Mouse (Mus musculus): ENCODE results near the gene Sost. TPM values are rescaled to one million over a fixed set of nuclear protein-coding genes. Genes with fewer than 3 reads are reported as not detected.

The Sost gene
- 0.41 and 0.43 TPM in 2 replicates for polyA plus RNA-seq (2014; fragmentation: Nextera tagmentation; extraction: Ambion mirVana)

DNA sequence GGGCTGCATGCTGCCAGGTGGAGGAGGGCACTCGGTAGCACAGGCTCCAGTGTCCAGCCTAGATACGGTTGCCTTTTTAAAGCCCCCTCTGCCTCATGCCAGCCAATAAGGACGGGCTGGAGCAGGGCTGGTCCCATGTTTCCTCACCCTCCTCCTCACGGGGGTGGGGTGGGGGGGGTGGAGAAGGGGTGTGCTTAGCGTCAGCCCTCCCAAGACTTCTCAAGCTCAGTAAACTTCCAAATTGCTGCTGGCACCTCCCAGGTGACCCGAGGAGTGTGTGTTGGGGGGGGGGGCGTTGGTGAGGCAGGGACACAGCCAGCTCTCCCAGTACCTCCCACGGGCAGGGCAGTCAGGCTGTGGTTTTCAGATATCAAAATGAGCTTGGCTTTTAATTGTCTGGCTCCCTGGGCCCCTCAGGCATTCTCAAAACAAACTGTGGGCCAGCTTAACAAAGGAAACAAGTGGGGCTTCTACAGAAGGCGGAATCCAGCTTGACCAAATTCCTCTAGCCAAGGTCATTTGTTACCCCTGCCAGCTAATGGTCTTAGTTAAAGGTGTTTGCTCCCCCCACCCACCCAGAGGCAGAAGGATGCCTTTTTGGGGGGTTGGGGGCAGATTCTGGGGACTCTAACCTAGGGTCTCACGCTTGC lies at the start of gene Sost:
Sost (minus strand) TSS at position 51 of the 650 bp plus-strand sequence.
- Histone ChIP-seq H3K27ac (replicated peaks; ENCODE audit: low read depth, low read length) (no peak within 1 kb of the TSS), H3K36me3 (ENCODE audit: control insufficient read depth, insufficient read depth, low read length) (no peaks in the 10 kb centered on the region), H3K27me3 (ENCODE audit: control insufficient read depth, insufficient read depth, low read length) (peaks cover 42% of the 10 kb centered on the region), H3K4me3 (ENCODE audit: low read depth, low read length) (peak within 1 kb of the TSS; percentile 3; the same call in 1 of the 2 replicates), H3K4me2 (ENCODE audit: low read depth, severe bottlenecking) (no peak within 1 kb of the TSS; the same call in 1 of the 2 replicates), H3K9me3 (ENCODE audit: control insufficient read depth, low read length) (no peaks in the 10 kb centered on the region), H3K4me1 (ENCODE audit: control insufficient read depth, insufficient read depth, low read length) (peaks cover 20% of the 10 kb centered on the region), H3K9ac (ENCODE audit: low read length) (no peak within 1 kb of the TSS)
- 19% methylated on average over 10 of the region's 10 CpGs for WGBS
- no peak for ATAC-seq (ENCODE audit: insufficient number of reproducible peaks, low FRiP score, low TSS enrichment, low read depth)
- DNase-seq (ENCODE audit: low spot score): no peak

DNA sequence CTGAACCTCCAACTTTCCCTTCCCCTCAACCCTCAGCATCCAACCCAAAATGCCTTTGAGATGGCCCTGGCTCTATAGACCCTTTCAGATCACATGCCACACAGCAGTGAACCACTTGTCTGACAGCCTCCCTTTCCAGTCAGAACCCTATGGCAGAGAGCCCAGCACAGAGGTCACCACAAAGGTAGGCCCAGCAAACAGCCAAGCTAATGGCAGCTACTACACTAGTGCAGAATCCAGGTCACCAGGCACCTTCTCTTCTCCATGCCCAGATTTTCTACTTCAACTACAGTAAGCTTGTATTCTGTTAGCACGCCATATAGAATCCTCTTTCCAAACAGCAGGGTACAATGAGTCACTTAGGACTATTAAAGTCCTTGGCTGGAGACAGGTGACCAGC lies 49.3 kb upstream of the Sost start:
- DNase-seq (ENCODE audit: low spot score) (no peak), ATAC-seq (ENCODE audit: insufficient number of reproducible peaks, low FRiP score, low TSS enrichment, low read depth) (no peak)
- Histone ChIP-seq H3K4me1 (ENCODE audit: control insufficient read depth, insufficient read depth, low read length) (no peaks in the 10 kb centered on the region), H3K27me3 (ENCODE audit: control insufficient read depth, insufficient read depth, low read length) (no peaks in the 10 kb centered on the region), H3K36me3 (ENCODE audit: control insufficient read depth, insufficient read depth, low read length) (peaks cover 2% of the 10 kb centered on the region; the same call in 1 of the 2 replicates), H3K27ac (replicated peaks; ENCODE audit: low read depth, low read length) (no peak overlapping the region), H3K4me3 (ENCODE audit: low read depth, low read length) (no peak overlapping the region), H3K9ac (ENCODE audit: low read length) (no peak overlapping the region), H3K9me3 (ENCODE audit: control insufficient read depth, low read length) (no peaks in the 10 kb centered on the region), H3K4me2 (ENCODE audit: low read depth, severe bottlenecking) (no peak overlapping the region)
- 82% methylated on average over 1 of the region's 1 CpGs for WGBS

DNA sequence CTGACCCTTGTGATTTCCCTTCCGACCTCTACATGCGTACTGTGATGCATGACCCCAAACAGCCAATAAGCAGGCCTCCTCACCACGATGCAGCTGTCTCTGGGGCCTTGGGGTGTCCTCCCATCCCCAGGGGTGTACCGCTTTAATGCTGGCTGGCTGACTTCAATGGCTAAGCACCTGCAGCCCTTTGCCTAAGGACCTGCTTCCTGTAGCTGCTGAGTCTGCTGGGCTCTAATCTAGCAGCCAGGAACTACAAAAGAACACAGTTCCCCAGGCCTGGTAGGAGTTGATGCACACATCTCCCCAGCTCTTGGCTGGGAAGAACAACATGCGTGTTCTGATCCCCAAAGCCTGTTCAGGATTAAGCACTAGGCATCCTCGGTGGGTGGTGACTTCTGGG lies 48.7 kb upstream of the Sost start:
- Histone ChIP-seq H3K9ac (ENCODE audit: low read length) (no peak overlapping the region), H3K27me3 (ENCODE audit: control insufficient read depth, insufficient read depth, low read length) (no peaks in the 10 kb centered on the region), H3K4me1 (ENCODE audit: control insufficient read depth, insufficient read depth, low read length) (peaks cover 2% of the 10 kb centered on the region), H3K4me2 (ENCODE audit: low read depth, severe bottlenecking) (no peak overlapping the region), H3K36me3 (ENCODE audit: control insufficient read depth, insufficient read depth, low read length) (peaks cover 2% of the 10 kb centered on the region; the same call in 1 of the 2 replicates), H3K4me3 (ENCODE audit: low read depth, low read length) (no peak overlapping the region), H3K9me3 (ENCODE audit: control insufficient read depth, low read length) (no peaks in the 10 kb centered on the region), H3K27ac (replicated peaks; ENCODE audit: low read depth, low read length) (peak overlapping the region; percentile 8; the same call in 1 of the 2 replicates)
- ATAC-seq (ENCODE audit: insufficient number of reproducible peaks, low FRiP score, low TSS enrichment, low read depth) (no peak), DNase-seq (ENCODE audit: low spot score) (no peak)
- WGBS: 65% methylated on average over 6 of the region's 6 CpGs

DNA sequence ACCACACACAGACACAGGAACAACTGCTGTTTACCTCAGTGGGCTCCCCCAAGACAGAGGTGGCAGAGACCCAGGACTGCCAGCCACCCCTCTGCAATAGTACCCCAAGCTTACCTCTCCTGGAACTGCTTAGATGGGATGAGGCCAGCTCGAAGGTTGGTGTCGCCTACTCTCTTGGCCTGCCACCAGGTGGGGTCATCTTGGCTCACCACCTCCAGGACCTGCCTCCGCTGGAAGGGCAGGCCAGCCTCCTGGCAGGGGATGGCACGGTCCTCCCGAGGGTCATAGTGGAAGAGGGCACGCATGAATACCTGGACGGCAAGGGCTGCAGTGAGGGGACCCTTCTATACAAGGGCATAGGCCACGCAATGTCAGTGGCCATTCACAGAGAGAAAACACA lies 46.4 kb upstream of the Sost start:
- Histone ChIP-seq H3K9ac (ENCODE audit: low read length) (no peak overlapping the region), H3K27ac (replicated peaks; ENCODE audit: low read depth, low read length) (no peak overlapping the region), H3K27me3 (ENCODE audit: control insufficient read depth, insufficient read depth, low read length) (no peaks in the 10 kb centered on the region), H3K4me2 (ENCODE audit: low read depth, severe bottlenecking) (no peak overlapping the region), H3K9me3 (ENCODE audit: control insufficient read depth, low read length) (no peaks in the 10 kb centered on the region), H3K4me3 (ENCODE audit: low read depth, low read length) (no peak overlapping the region), H3K36me3 (ENCODE audit: control insufficient read depth, insufficient read depth, low read length) (peaks cover 6% of the 10 kb centered on the region; the same call in 1 of the 2 replicates), H3K4me1 (ENCODE audit: control insufficient read depth, insufficient read depth, low read length) (peaks cover 14% of the 10 kb centered on the region)
- ATAC-seq (ENCODE audit: insufficient number of reproducible peaks, low FRiP score, low TSS enrichment, low read depth) (no peak), DNase-seq (ENCODE audit: low spot score) (no peak)
- WGBS: 88% methylated on average over 8 of the region's 8 CpGs

DNA sequence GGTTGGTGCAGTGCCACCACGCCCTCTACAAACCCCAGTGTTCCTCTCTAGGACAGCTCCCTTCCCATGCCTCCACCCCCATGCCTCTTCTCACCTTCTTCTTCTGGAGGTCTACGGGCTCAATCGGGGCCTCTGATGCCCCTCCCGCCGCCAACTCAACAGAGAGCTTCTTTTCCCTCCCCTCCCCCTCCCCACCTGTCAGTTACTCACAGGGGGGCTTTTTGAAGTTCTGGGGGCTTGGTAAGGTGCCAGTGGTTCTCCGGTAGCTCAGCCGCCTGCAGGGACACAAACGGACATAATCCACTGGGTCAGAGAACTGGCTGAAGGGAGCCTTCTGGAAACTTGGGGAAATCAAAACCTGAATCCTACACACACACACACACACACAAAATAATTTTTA lies 44.7 kb upstream of the Sost start:
- WGBS: 77% methylated on average over 8 of the region's 8 CpGs

DNA sequence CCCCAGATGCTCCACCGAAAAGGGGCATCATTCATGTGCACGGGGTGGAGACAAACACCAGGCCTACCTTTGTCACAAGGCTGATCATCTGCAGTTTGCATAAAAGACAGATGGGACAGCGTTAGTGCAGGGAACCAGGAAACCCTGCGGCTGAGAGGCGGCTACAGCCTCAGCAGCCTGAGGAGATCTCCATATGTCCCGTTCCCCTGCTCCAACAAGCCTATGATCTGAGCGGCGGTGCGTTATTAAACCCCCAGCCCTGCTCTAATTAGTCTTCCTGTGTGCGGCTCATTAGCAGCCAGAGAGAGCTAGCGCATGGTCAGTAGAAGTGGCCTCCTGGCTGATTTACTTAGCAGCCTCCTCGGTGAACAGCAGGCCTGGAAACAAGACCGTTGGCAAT lies 43.3 kb upstream of the Sost start:
- Histone ChIP-seq H3K4me3 (ENCODE audit: low read depth, low read length) (no peak overlapping the region), H3K27ac (replicated peaks; ENCODE audit: low read depth, low read length) (peak overlapping the region; percentile 59), H3K4me2 (ENCODE audit: low read depth, severe bottlenecking) (no peak overlapping the region), H3K9me3 (ENCODE audit: control insufficient read depth, low read length) (no peaks in the 10 kb centered on the region), H3K27me3 (ENCODE audit: control insufficient read depth, insufficient read depth, low read length) (no peaks in the 10 kb centered on the region), H3K9ac (ENCODE audit: low read length) (peak overlapping the region; percentile 7; the same call in 1 of the 2 replicates), H3K4me1 (ENCODE audit: control insufficient read depth, insufficient read depth, low read length) (peaks cover 14% of the 10 kb centered on the region), H3K36me3 (ENCODE audit: control insufficient read depth, insufficient read depth, low read length) (peaks cover 6% of the 10 kb centered on the region; the same call in 1 of the 2 replicates)
- ATAC-seq (ENCODE audit: insufficient number of reproducible peaks, low FRiP score, low TSS enrichment, low read depth) (no peak), DNase-seq (ENCODE audit: low spot score) (peak; percentile 56)
- WGBS: 30% methylated on average over 13 of the region's 13 CpGs

More for the DNA sequence above, 44.7 kb upstream of the Sost start:
- Histone ChIP-seq H3K9ac (ENCODE audit: low read length) (no peak overlapping the region), H3K36me3 (ENCODE audit: control insufficient read depth, insufficient read depth, low read length) (peaks cover 6% of the 10 kb centered on the region; the same call in 1 of the 2 replicates), H3K27ac (replicated peaks; ENCODE audit: low read depth, low read length) (no peak overlapping the region), H3K4me1 (ENCODE audit: control insufficient read depth, insufficient read depth, low read length) (peaks cover 14% of the 10 kb centered on the region), H3K9me3 (ENCODE audit: control insufficient read depth, low read length) (no peaks in the 10 kb centered on the region), H3K4me2 (ENCODE audit: low read depth, severe bottlenecking) (no peak overlapping the region), H3K4me3 (ENCODE audit: low read depth, low read length) (no peak overlapping the region), H3K27me3 (ENCODE audit: control insufficient read depth, insufficient read depth, low read length) (no peaks in the 10 kb centered on the region)
- DNase-seq (ENCODE audit: low spot score): no peak
- no peak for ATAC-seq (ENCODE audit: insufficient number of reproducible peaks, low FRiP score, low TSS enrichment, low read depth)

DNA sequence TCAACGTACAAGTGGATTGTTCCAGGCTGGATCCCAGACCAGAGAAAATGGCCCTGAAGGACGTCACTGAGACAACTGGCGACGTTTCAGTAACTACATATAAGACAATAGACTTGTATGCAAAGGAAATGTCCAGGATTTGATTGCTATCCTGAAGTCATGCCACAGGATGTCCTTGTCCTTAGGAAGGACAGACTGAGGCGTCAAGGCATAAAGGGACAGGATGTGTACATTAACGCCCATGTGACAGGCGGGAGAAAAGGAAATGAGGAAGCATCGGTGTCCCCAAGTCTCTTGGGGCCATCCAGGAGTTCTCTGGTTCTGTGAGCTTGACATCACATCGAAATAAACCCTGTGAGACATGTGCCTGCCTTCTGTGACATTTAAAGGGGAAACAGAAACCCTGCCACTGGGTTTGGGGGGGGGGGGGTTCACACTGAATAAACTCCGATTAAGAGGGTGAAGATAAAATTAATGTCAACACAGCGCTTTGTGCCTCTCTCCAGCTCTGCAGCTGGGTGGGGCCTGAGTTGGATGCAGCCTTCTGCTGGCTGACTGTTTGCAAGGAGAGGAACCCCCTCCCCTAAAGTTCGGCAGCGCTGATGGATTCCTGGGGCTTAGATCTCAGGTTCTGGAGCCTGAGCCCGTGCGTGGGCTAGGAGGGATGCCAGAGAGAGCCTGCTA lies 42.3 kb upstream of the Sost start:
- no peak overlapping the region for H3K4me2 ChIP-seq (ENCODE audit: low read depth, severe bottlenecking)
- ATAC-seq (ENCODE audit: insufficient number of reproducible peaks, low FRiP score, low TSS enrichment, low read depth): no peak
- H3K27me3 ChIP-seq (ENCODE audit: control insufficient read depth, insufficient read depth, low read length): no peaks in the 10 kb centered on the region
- 88% methylated on average over 15 of the region's 15 CpGs for WGBS
- H3K4me3 ChIP-seq (ENCODE audit: low read depth, low read length): no peak overlapping the region
- peaks cover 14% of the 10 kb centered on the region for H3K4me1 ChIP-seq (ENCODE audit: control insufficient read depth, insufficient read depth, low read length)
- peaks cover 10% of the 10 kb centered on the region; the same call in 1 of the 2 replicates for H3K36me3 ChIP-seq (ENCODE audit: control insufficient read depth, insufficient read depth, low read length)
- DNase-seq (ENCODE audit: low spot score): no peak
- 0 out of 2 replicates have a peak overlapping the region, but pooled peaks have one; percentile 8 for H3K27ac ChIP-seq (replicated peaks; ENCODE audit: low read depth, low read length)
- H3K9ac ChIP-seq (ENCODE audit: low read length): no peak overlapping the region; the same call in 1 of the 2 replicates
- H3K9me3 ChIP-seq (ENCODE audit: control insufficient read depth, low read length): no peaks in the 10 kb centered on the region

DNA sequence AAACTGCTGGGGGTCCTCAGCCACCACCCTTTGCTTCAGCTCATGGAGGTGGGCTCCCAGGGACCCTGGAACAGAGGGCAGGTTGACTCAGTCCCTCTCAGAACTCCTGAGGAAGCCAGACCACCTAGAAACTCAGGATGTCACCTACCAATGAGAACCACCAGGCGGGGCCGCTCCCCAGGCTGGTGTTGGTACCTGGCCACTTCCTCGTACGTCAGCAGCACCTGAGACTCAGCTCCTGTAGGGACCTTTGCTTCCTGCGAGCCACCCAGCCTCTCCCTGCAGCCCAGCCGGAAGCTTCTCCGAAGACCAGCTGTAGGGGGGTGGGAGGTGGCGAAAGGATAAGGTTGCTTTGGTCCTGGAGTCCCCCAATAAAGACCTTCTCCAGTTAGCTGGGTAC lies 41.6 kb upstream of the Sost start:
- WGBS: 90% methylated on average over 8 of the region's 8 CpGs

More for the DNA sequence above, 41.6 kb upstream of the Sost start:
- Histone ChIP-seq H3K9ac (ENCODE audit: low read length) (no peak overlapping the region), H3K36me3 (ENCODE audit: control insufficient read depth, insufficient read depth, low read length) (peaks cover 10% of the 10 kb centered on the region; the same call in 1 of the 2 replicates), H3K4me1 (ENCODE audit: control insufficient read depth, insufficient read depth, low read length) (peaks cover 14% of the 10 kb centered on the region), H3K27ac (replicated peaks; ENCODE audit: low read depth, low read length) (no peak overlapping the region), H3K27me3 (ENCODE audit: control insufficient read depth, insufficient read depth, low read length) (no peaks in the 10 kb centered on the region), H3K4me2 (ENCODE audit: low read depth, severe bottlenecking) (no peak overlapping the region), H3K9me3 (ENCODE audit: control insufficient read depth, low read length) (no peaks in the 10 kb centered on the region), H3K4me3 (ENCODE audit: low read depth, low read length) (no peak overlapping the region)
- ATAC-seq (ENCODE audit: insufficient number of reproducible peaks, low FRiP score, low TSS enrichment, low read depth) (no peak), DNase-seq (ENCODE audit: low spot score) (no peak)
